Mouse (Mus musculus): ENCODE results near the gene Swi5.

- TF ChIP-seq POLR2A (IDR thresholded peaks at IDR 0.05; ENCODE audit: borderline replicate concordance, insufficient read depth, low read length) (no peak), CTCF (IDR thresholded peaks at IDR 0.05; ENCODE audit: borderline replicate concordance, insufficient read depth, low read depth, low read length) (no peak)
Measured at GRCm38 (mm10) chr2:32299469-32299868, 11.6 kb upstream of the Swi5 start.

Measured in cerebellum, adult 2 months (tissue).